Mouse (Mus musculus) spleen, postnatal 10 days (tissue): ENCODE results near the gene Gm9774.

Experiments used
- DNase-seq, 2 experiments: peaks; one replicate each; pipeline ENCODE4 v3.0.0; 2021 to 2022; ENCODE audit warnings: low spot score in 2 of 2

Gene Gm9774

DNA sequence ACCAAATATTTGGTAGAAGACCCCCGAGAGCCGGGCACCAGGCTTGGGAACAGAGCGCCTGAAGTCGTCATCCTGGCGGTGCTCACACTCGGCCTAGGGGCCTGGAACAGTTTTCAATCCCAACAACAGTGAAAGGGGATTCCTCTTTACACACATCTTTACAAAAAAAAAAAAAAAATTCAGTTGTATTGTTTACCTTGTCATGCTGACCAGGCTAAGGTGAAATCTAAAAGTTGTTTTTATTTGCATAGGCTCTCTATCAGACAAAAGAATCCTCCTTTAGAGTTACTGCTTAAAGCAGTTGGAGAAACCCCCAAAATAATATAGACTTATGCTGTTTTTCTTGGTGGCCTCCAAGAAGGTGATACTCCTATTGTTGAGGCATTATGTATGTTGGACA, at the start of gene Gm9774:
Gene Gm9774, minus strand, starts transcription at position 101 of the 400 bp plus-strand sequence.
- no peak for DNase-seq

DNA sequence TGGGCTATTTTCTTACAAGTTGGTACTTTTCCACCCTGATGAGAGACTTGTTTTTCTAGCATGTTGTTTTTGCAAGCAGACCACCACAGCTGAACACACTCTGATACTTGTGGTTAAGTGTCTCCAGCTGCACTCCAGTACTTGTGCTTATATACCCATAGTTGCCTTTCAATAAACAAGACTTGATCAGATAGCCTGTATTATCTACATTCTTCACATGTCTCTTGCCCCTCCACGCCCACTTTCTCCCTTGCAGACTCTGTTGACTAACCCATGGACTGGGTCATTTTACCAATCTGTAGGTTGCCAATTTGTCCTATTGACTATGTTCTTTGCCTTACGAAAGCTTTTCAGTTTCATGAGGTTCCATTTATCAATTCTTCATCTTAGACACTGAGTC, 40.9 kb upstream of the Gm9774 start:
- DNase-seq, result no peak

DNA sequence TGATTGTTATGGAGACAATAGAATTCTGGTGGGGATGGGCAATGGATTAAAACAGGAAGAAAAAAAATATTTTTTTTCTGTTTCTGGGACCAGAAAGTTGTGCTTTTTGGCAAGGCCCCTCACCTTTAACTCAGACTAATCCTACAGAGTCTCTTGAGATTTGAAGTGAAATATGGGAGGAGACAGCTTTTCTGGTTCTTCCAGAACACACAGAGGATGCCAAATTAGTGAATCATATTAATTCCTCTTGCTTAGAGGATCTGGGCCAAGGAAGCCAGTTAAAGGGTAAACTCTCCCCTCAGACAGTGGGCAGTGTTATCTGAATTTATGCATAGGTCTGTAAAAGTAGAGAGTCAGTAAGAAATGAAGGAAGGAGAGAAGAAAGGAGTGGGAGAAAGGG, 38.2 kb upstream of the Gm9774 start:
- no peak for DNase-seq

DNA sequence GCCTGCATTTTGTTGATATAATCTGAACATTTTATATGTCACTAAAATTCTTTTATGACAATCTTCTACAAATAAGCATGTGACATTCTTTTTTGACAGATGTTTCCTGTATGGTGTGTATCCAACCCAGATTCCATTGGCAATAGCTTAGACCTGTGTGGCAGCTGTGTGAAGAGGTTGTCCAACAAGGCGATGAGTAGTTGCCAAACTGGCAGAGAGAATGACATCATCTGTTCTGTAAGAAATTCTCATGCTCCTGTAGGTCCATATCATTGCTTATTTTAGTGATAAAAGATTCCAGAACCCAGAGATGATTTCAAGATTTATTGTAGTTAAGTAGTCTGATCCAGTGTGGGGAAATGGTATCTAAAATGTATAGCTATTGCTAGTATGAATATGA, 37.4 kb upstream of the Gm9774 start:
- DNase-seq, result no peak

DNA sequence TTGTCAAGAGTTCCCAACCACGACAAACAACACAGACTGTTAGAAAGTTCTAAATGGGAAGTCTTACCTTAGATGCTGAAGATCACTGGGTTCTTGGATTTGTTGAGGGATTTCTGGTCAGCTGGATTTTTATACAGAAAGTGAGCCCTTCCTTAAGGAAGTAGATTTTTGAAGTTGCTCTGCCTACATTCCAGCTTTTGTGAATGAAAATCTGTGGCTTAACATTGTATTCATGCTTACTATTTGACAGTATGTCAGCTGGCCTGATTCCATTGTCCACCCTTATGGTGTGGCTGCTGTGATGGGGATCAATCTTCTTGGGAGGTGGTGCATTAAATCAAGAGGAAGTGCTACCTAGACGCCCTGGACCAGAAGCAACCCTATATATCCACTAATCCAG, 29.4 kb upstream of the Gm9774 start, which contains the start of gene Sprr3:
Gene Sprr3, minus strand, starts transcription at position 101 of the 400 bp plus-strand sequence.
- no peak for DNase-seq

DNA sequence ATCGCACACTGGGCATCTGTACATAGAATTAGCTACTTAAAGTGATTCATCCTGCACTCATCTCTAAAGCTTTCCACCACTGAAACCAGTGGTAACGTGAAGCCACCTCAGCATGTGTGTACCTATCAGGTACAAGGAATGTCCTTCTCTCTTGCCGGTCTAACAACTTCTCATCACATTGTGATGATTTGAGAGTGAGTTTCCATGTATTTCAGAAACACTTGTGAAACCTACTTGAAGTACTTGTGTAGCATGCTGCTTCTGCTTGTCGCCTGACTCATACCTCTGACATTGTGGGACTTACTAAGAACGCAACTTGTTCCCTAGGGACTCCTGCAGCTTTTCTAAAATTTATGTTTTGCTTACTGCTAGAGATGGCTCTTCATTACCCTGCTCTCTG, 25.9 kb upstream of the Gm9774 start:
- no peak for DNase-seq

DNA sequence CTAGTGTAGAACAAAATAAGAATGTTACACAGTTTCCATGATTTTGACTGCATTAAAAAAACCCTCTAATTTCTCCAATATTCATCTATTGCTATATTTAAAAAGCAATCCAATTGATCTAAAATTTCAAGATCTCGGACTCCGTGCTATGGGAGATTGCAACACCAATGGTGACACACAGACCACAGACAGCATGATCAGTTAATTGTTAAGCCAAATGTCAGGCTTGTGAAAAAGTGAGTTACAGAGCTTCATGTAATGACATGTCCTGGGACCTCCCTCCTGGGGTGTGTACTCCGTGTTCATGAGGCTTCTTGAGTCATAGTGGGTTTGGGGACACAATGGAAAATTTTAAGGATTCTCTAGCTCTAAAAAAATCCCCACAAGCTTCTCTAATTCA, 11.0 kb upstream of the Gm9774 start:
- DNase-seq, result no peak

DNA sequence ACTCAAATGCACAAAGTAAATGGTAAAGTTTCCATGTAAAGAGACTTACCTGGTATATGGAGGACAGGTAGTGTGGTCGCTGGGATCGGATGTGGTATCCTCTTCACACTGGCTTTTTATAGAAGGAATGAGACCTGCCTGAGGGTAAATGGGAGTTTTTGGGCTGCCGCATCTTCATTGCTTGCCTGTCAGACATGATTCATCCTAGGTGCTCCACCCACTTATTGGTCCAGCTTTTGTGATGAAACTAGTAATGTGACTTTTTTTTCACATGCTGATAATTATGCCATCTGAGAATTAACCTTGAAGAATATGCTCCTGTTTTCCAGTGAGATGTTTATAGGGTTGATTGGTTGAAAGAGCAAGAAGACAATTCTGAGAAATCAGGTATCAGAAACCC, 9.5 kb upstream of the Gm9774 start, which contains the start of gene Sprr1b:
Gene Sprr1b, minus strand, starts transcription at position 101 of the 400 bp plus-strand sequence.
- no peak for DNase-seq

DNA sequence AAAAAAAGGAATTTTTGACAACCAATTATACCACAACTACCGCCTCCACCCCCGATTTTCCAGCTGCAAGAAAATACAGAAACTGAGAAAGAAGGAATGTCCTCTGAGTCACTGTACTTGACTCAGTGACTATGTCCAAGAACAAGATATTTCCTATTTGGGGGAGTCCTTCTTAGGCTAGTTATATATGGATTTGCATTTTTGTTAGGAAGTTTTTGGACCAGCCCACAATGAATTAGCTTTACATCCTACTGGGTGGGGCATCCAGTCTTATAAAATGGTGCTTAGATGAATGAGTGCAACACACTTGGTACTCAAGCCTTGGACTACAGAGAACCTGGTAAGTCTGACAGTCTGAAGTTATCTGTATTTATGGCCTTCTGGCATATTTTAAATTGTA, 3.1 kb upstream of the Gm9774 start, which contains the start of gene Sprr2k:
Gene Sprr2k, plus strand, starts transcription at position 301 of the 400 bp plus-strand sequence.
- DNase-seq, result no peak

DNA sequence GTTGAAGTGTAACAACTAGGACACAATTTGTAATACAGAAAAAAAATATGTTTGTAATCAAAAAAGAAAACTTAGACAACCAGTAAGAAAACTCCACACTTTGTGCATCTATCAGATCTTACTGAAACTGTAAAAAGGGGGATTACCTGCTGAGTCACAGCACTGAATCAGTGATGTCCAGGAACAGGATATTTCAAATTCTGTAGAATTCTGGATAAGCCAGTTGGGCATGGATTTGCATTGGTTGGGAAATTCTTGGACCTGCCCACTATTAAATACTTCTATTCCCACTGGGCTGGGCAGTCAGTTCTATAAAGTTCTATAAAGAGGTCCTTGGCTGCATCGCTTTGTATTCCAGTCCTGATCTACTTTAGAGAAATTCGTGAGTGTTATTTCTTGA, 11.4 kb downstream of the Gm9774 start, which contains the start of gene Sprr2j-ps:
Gene Sprr2j-ps, plus strand, starts transcription at position 301 of the 400 bp plus-strand sequence.
- no peak for DNase-seq

DNA sequence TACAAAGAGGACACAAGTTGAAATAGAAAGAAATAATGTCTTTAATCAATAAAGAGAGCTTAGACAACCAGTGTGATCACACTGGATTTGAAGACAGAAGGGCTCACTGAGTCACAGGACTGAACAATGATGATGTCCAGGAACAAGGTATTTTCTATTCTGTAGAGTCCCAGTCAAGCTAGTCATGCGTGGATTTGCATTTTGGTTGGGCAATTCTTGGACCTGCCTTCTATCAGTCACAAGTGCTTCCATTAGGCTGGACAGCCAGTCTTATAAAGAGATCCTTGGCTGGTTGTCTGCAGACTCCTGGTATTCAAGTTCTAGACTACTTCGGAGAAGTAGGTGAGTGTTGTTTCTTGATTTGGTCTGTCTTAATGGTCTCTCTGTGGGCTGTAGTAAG, 21.5 kb downstream of the Gm9774 start, which contains the start of gene Sprr2i:
Gene Sprr2i, plus strand, starts transcription at position 301 of the 400 bp plus-strand sequence.
- DNase-seq, result no peak

DNA sequence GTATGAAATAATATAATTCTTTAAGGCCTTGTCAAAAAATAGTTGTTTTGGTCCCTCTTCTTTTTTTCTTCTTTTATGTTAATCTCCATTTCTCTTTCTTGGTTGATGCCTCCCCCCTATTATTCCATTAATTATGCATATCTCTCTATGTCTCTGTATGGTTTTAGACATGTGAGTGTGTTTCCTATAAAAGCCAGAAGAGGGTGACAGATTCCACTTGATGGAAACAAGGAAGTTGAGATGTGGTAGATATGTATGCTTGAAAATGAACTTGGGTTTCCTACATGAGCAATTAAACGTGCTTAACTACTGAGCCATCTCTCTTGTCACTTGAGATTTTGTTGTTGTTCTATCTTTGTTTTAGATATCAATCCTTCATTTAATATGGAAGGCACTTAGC, 34.9 kb downstream of the Gm9774 start:
- no peak for DNase-seq

DNA sequence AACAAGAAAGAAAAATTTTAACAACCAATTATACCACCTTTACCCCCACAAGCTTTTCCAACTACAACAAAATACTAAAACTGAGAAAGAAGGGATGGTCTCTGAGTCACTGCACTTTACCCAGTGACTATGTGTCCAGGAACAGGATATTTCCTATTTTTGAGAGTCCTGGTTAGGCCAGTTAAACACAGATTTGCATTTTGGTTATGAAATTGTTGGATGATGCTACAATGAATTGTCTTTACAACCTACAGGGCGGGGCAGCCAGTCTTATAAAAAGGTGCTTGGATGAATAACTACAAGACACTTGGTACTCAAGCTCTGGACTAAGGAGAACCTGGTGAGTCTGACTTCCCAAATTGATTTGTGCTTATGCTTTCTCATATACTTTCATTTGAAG, 43.8 kb downstream of the Gm9774 start, which contains the start of gene Sprr2h:
Gene Sprr2h, plus strand, starts transcription at position 301 of the 400 bp plus-strand sequence.
- no peak for DNase-seq
